23 mouse cellular contexts compared by ENCODE assay signal in the genomic region with DNA sequence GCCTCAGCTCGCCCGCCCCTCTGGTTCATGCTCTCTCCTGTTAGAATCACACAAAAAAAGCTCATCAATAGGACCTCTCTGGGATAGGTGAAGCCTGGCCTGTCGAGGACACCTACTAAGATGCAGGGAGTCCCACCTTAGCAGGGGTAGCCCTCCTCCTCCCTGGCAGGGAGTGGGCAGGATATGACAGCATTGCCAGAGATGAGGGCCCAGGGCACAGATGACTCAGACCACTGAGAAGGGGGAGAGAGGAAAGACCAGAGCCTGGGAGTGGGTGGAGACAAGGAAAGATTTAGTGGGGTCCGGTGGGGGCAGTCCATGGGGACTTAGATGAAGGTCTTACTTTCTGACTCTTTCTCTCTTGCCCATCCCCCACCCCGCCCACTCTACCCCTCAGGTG. TPM values are rescaled to one million over a fixed set of nuclear protein-coding genes. Genes with fewer than 3 reads are reported as not detected.
DNase-seq lines count a peak whose midpoint lies in the region; ATAC-seq lines count a peak whose summit lies in the region.
"Had no signal": no experiment of that assay in that cellular context is flagged by ENCODE, and none has a peak within 500 bp of the region (broad histone marks: within the 10 kb centered on the region; RNA-seq: fewer than 3 reads in every experiment).

No protein-coding gene starts in this region.

- H3K4me2 ChIP-seq in kidney, embryonic 14.5 days (replicated peaks; ENCODE audit: low read depth, low read length) = no peak overlapping the region
- no peak overlapping the region for H3K4me2 ChIP-seq in midbrain, embryonic 15.5 days
- H3K4me2 ChIP-seq: limb, embryonic 13.5 days; lung, embryonic 14.5 days; midbrain, embryonic 12.5 days had no signal

- no peaks in the 10 kb centered on the region for H3K9me3 ChIP-seq in kidney, embryonic 14.5 days (ENCODE audit: control insufficient read depth, low read length)
- no peaks in the 10 kb centered on the region for H3K9me3 ChIP-seq in midbrain, embryonic 10.5 days (replicated peaks)
- H3K9me3 ChIP-seq in midbrain, embryonic 15.5 days = no peaks in the 10 kb centered on the region
- H3K9me3 ChIP-seq: limb, embryonic 13.5 days; midbrain, embryonic 12.5 days had no signal

- no peak overlapping the region for H3K4me3 ChIP-seq in kidney, embryonic 14.5 days (ENCODE audit: low read length)
- H3K4me3 ChIP-seq in midbrain, embryonic 10.5 days = no peak overlapping the region
- no peak overlapping the region for H3K4me3 ChIP-seq in midbrain, embryonic 15.5 days
- H3K4me3 ChIP-seq: left cerebral cortex, adult 2 months; limb, embryonic 13.5 days; midbrain, embryonic 12.5 days had no signal

- ATAC-seq in kidney, embryonic 14.5 days (ENCODE audit: low FRiP score, low TSS enrichment) = peak; percentile 51
- ATAC-seq in midbrain, embryonic 15.5 days (replicated peaks) = no peak
- ATAC-seq: activated CD4-positive, CD25-positive, alpha-beta regulatory T cell, adult 4 months; forebrain, embryonic 16.5 days; hindbrain, postnatal 0 days had no signal

- H3K27me3 ChIP-seq in kidney, embryonic 14.5 days (ENCODE audit: control insufficient read depth, insufficient read depth, low read length) = no peaks in the 10 kb centered on the region
- peaks cover 6% of the 10 kb centered on the region; the same call in 1 of the 2 replicates for H3K27me3 ChIP-seq in midbrain, embryonic 10.5 days (ENCODE audit: low read depth, poor library complexity, severe bottlenecking)
- no peaks in the 10 kb centered on the region for H3K27me3 ChIP-seq in midbrain, embryonic 15.5 days (replicated peaks)
- H3K27me3 ChIP-seq: limb, embryonic 13.5 days had no signal

- peak overlapping the region; percentile 77 for H3K27ac ChIP-seq in kidney, embryonic 14.5 days (ENCODE audit: low read depth, low read length)
- peak overlapping the region; percentile 68 for H3K27ac ChIP-seq in midbrain, embryonic 10.5 days (replicated peaks)
- no peak overlapping the region for H3K27ac ChIP-seq in midbrain, embryonic 15.5 days
- H3K27ac ChIP-seq: hindbrain, postnatal 0 days; left cerebral cortex, adult 2 months; limb, embryonic 13.5 days; midbrain, embryonic 12.5 days had no signal

- H3K9ac ChIP-seq in kidney, embryonic 14.5 days (ENCODE audit: low read depth, low read length) = 0 out of 2 replicates have a peak overlapping the region, but pooled peaks have one; percentile 4
- H3K9ac ChIP-seq in midbrain, embryonic 15.5 days = no peak overlapping the region
- H3K9ac ChIP-seq: limb, embryonic 13.5 days; lung, embryonic 14.5 days; midbrain, embryonic 12.5 days had no signal

- H3K4me1 ChIP-seq in kidney, embryonic 14.5 days (ENCODE audit: control insufficient read depth, insufficient read depth, low read length) = peaks cover 30% of the 10 kb centered on the region
- H3K4me1 ChIP-seq in midbrain, embryonic 10.5 days = peaks cover 46% of the 10 kb centered on the region
- H3K4me1 ChIP-seq in midbrain, embryonic 15.5 days = 0 out of 2 replicates have a peak, but pooled peaks cover 2% of the 10 kb centered on the region

- H3K36me3 ChIP-seq in kidney, embryonic 14.5 days (ENCODE audit: control insufficient read depth, insufficient read depth, low read length) = no peaks in the 10 kb centered on the region
- H3K36me3 ChIP-seq in midbrain, embryonic 10.5 days = no peaks in the 10 kb centered on the region
- no peaks in the 10 kb centered on the region for H3K36me3 ChIP-seq in midbrain, embryonic 15.5 days (replicated peaks)
- H3K36me3 ChIP-seq: limb, embryonic 13.5 days; midbrain, embryonic 12.5 days had no signal

- peak; percentile 61 for DNase-seq in adrenal gland, postnatal 14 days
- no peak for DNase-seq in adrenal gland, postnatal 4 days (ENCODE audit: low spot score in 2 of 2)
- no peak for DNase-seq in kidney, postnatal 10 days
- DNase-seq in midbrain, embryonic 10.5 days (ENCODE audit: low spot score) = no peak
- DNase-seq in testis, postnatal 10 days (ENCODE audit: low spot score) = no peak
- DNase-seq in cerebellum, postnatal 25 days = no peak
- DNase-seq: B cell, adult 2 months; cerebellum, adult 2 months; gastrocnemius, postnatal 25 days; lung, embryonic 14.5 days; right cerebral cortex, postnatal 25 days; thymus, postnatal 25 days had no signal

- 45% methylated on average over 5 of the region's 5 CpGs for WGBS in kidney, embryonic 14.5 days
- 55% methylated on average over 5 of the region's 5 CpGs for WGBS in midbrain, embryonic 10.5 days
- WGBS in midbrain, embryonic 15.5 days = 64% methylated on average over 5 of the region's 5 CpGs

RNA-seq across cellular contexts. Expression of a gene that starts 9.6 kb away (rescaled TPM):
- 33.9 and 36.1 TPM in 2 replicates for total RNA-seq in adrenal gland, postnatal 14 days (2021)
- 10 to 100 TPM; 28.9 to 37.0 TPM for total RNA-seq in adrenal gland, postnatal 4 days (2021)
- 13.9 and 20.9 TPM in 2 replicates for polyA plus RNA-seq in kidney, embryonic 14.5 days (2014; fragmentation: Nextera tagmentation; extraction: Ambion mirVana)
- polyA plus RNA-seq in midbrain, embryonic 10.5 days (2016; fragmentation: Nextera tagmentation; extraction: Ambion mirVana) = 5.1 and 5.4 TPM in 2 replicates
- polyA plus RNA-seq in midbrain, embryonic 15.5 days (2015; fragmentation: Nextera tagmentation; extraction: Ambion mirVana) = 17.2 and 17.4 TPM in 2 replicates
- total RNA-seq: MEL had no signal

RNA-seq across cellular contexts. Expression of a gene that starts 33.7 kb away (rescaled TPM):
- not detected in 2 replicates for total RNA-seq in adrenal gland, postnatal 14 days (2021)
- total RNA-seq in adrenal gland, postnatal 4 days (2021) = under 1 TPM in 1 of 2 experiments, not detected in 1; 0.17 TPM
- polyA plus RNA-seq in kidney, embryonic 14.5 days (2014; fragmentation: Nextera tagmentation; extraction: Ambion mirVana) = 0.71 and 1.2 TPM in 2 replicates
- polyA plus RNA-seq in midbrain, embryonic 10.5 days (2016; fragmentation: Nextera tagmentation; extraction: Ambion mirVana) = 0.89 and 1.3 TPM in 2 replicates
- polyA plus RNA-seq in midbrain, embryonic 15.5 days (2015; fragmentation: Nextera tagmentation; extraction: Ambion mirVana) = 0.17 and 0.20 TPM in 2 replicates
- total RNA-seq: gastrocnemius, postnatal 25 days; layer of hippocampus, adult 18-20 months; left cerebral cortex, adult 2 months; MEL had no signal
- polyA plus RNA-seq: activated CD4-positive, CD25-positive, alpha-beta regulatory T cell, adult 4 months; heart, postnatal 0 days had no signal

RNA-seq across cellular contexts. Expression of a gene that starts 45.1 kb away (rescaled TPM):
- total RNA-seq in adrenal gland, postnatal 14 days (2021) = 147 and 156 TPM in 2 replicates
- 10 to 100 TPM; 59.8 to 69.3 TPM for total RNA-seq in adrenal gland, postnatal 4 days (2021)
- 30.0 and 46.5 TPM in 2 replicates for polyA plus RNA-seq in kidney, embryonic 14.5 days (2014; fragmentation: Nextera tagmentation; extraction: Ambion mirVana)
- polyA plus RNA-seq in midbrain, embryonic 10.5 days (2016; fragmentation: Nextera tagmentation; extraction: Ambion mirVana) = 9.7 and 15.3 TPM in 2 replicates
- 27.4 and 28.2 TPM in 2 replicates for polyA plus RNA-seq in midbrain, embryonic 15.5 days (2015; fragmentation: Nextera tagmentation; extraction: Ambion mirVana)

RNA-seq across cellular contexts. Expression of a gene that starts 59.8 kb away (rescaled TPM):
- not detected in 2 replicates for total RNA-seq in adrenal gland, postnatal 14 days (2021)
- total RNA-seq in adrenal gland, postnatal 4 days (2021) = under 1 TPM; 0.31 to 0.53 TPM
- polyA plus RNA-seq in kidney, embryonic 14.5 days (2014; fragmentation: Nextera tagmentation; extraction: Ambion mirVana) = not detected in 2 replicates
- polyA plus RNA-seq in midbrain, embryonic 10.5 days (2016; fragmentation: Nextera tagmentation; extraction: Ambion mirVana) = 0.10 and 0.15 TPM in 2 replicates
- not detected in 2 replicates for polyA plus RNA-seq in midbrain, embryonic 15.5 days (2015; fragmentation: Nextera tagmentation; extraction: Ambion mirVana)
- total RNA-seq: gastrocnemius, postnatal 25 days; left cerebral cortex, adult 2 months; MEL had no signal
- polyA plus RNA-seq: activated CD4-positive, CD25-positive, alpha-beta regulatory T cell, adult 4 months; forebrain, embryonic 16.5 days; midbrain, embryonic 12.5 days had no signal
